In the genomic region with DNA sequence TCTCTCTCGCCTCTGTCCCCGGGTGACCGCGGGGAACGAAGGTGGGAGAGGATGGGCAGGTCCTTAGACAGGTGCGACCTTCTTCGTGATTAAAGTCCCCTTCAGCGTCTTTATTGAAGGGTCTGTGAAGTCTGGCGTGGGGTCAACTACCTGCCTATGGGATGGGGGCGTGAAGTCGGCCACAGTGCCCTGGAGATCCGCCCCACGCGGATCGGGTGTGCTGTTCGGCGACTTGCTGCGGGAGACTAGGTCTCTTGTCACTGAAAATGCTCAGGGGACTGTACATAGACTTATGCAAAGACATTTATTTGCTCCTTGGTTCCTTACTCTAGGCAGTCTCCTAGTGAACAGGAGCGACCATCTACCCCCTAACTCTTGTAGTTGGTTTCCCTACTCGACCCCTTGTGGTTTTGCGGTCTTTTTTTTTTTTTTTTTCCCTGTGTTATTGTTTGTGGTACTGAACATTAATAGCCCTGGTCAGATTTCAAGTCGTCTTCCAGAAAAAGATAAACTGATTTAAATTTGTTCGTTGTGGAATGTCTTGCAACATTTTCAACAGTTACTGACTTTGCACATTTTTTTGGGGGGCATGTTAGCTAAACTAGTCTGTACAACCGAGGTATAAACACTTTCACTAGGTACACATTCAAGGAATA, we compare ENCODE assay signal across 8 mouse cellular contexts. TPM values are rescaled to one million over a fixed set of nuclear protein-coding genes. Genes with fewer than 3 reads are reported as not detected.
DNase-seq lines count a peak whose midpoint lies in the region; ATAC-seq and TF ChIP-seq lines count a peak whose summit lies in the region.

No protein-coding gene starts in this region.

- peaks cover 12% of the 10 kb centered on the region for H3K36me3 ChIP-seq in heart, adult 2 months (ENCODE audit: control insufficient read depth, insufficient read depth, low read length)
- H3K36me3 ChIP-seq in ES-Bruce4 (ENCODE audit: control insufficient read depth, insufficient read depth, low read length, poor library complexity, severe bottlenecking) = no peaks in the 10 kb centered on the region
- H3K36me3 ChIP-seq in forebrain, postnatal 0 days (ENCODE audit: insufficient read depth) = no peaks in the 10 kb centered on the region
- H3K36me3 ChIP-seq in megakaryocyte, embryonic 14.5 days (replicated peaks; ENCODE audit: low read length) = no peaks in the 10 kb centered on the region

- TF ChIP-seq POLR2A in heart, adult 2 months (IDR thresholded peaks at IDR 0.05; ENCODE audit: insufficient read depth, low read depth, low read length) = no peak; the same call in 1 of the 2 replicates
- no peak for TF ChIP-seq POLR2A in ES-Bruce4 (IDR thresholded peaks at IDR 0.05; ENCODE audit: insufficient read depth, low read length)

- peak overlapping the region; percentile 85 for H3K9ac ChIP-seq in heart, adult 2 months (ENCODE audit: low read depth, low read length)
- peak overlapping the region; percentile 83 for H3K9ac ChIP-seq in ES-Bruce4 (ENCODE audit: low read depth, poor library complexity, severe bottlenecking)
- peak overlapping the region; percentile 91 for H3K9ac ChIP-seq in forebrain, postnatal 0 days

- 0 out of 2 replicates have a peak, but pooled peaks have one; percentile 4 for TF ChIP-seq EP300 in heart, adult 2 months (IDR thresholded peaks at IDR 0.05; ENCODE audit: insufficient read depth, low read depth, low read length)
- TF ChIP-seq EP300 in ES-Bruce4 (IDR thresholded peaks at IDR 0.05; ENCODE audit: insufficient read depth, low read depth, low read length) = no peak

- ATAC-seq in forebrain, postnatal 0 days = peak; percentile 51

- no peak for TF ChIP-seq CTCF in heart, adult 2 months (IDR thresholded peaks at IDR 0.05)
- TF ChIP-seq CTCF in ES-Bruce4 (IDR thresholded peaks at IDR 0.05; ENCODE audit: low read depth, low read length) = no peak
- no peak for TF ChIP-seq CTCF in forebrain, postnatal 0 days (IDR thresholded peaks at IDR 0.05; ENCODE audit: low read depth)

- H3K27me3 ChIP-seq in heart, adult 2 months (ENCODE audit: control insufficient read depth, insufficient read depth, low read length) = no peaks in the 10 kb centered on the region
- no peaks in the 10 kb centered on the region for H3K27me3 ChIP-seq in ES-Bruce4 (ENCODE audit: control insufficient read depth, insufficient read depth, low read length, poor library complexity, severe bottlenecking)
- no peaks in the 10 kb centered on the region for H3K27me3 ChIP-seq in forebrain, postnatal 0 days (ENCODE audit: insufficient read depth, low read length)
- no peaks in the 10 kb centered on the region for H3K27me3 ChIP-seq in megakaryocyte, embryonic 14.5 days (replicated peaks)

- 3% methylated on average over 24 of the region's 24 CpGs for WGBS in heart, adult 2 months
- 4% methylated on average over 24 of the region's 24 CpGs for WGBS in forebrain, postnatal 0 days

- intact Hi-C loops in heart, adult 2 months (cut with DNase I) = loop anchor here (1.0 to 5.0 kb wide), 4 partner anchors 43 to 88 kb away; partner anchors contain the start of genes Iah1, Itgb1bp1 and Ywhaq

- peaks cover 2% of the 10 kb centered on the region; the same call in 1 of the 2 replicates for H3K79me2 ChIP-seq in heart, adult 2 months (replicated peaks; ENCODE audit: control insufficient read depth, insufficient read depth, low read length)

- no peaks in the 10 kb centered on the region for H3K9me3 ChIP-seq in ES-Bruce4 (replicated peaks; ENCODE audit: control insufficient read depth, insufficient read depth, low read length, poor library complexity, severe bottlenecking)
- H3K9me3 ChIP-seq in forebrain, postnatal 0 days (ENCODE audit: low read length) = no peaks in the 10 kb centered on the region
- H3K9me3 ChIP-seq in megakaryocyte, embryonic 14.5 days = no peaks in the 10 kb centered on the region

- peak overlapping the region; percentile 100 for H3K27ac ChIP-seq in heart, adult 2 months
- peak overlapping the region; percentile 73 for H3K27ac ChIP-seq in ES-Bruce4 (ENCODE audit: insufficient read depth, low read length)
- H3K27ac ChIP-seq in forebrain, postnatal 0 days (ENCODE audit: low read depth, low read length) = peak overlapping the region; percentile 97

- H3K4me3 ChIP-seq in heart, adult 2 months = peak overlapping the region; percentile 79
- H3K4me3 ChIP-seq in ES-Bruce4 (ENCODE audit: low read depth, low read length) = peak overlapping the region; percentile 80
- H3K4me3 ChIP-seq in forebrain, postnatal 0 days (ENCODE audit: low read depth, low read length) = peak overlapping the region; percentile 71
- H3K4me3 ChIP-seq in megakaryocyte, embryonic 14.5 days (replicated peaks) = peak overlapping the region; percentile 94

- peak overlapping the region; percentile 83 for H3K4me2 ChIP-seq in forebrain, postnatal 0 days (ENCODE audit: low read depth)

- no peak for DNase-seq in heart, adult 2 months
- no peak for DNase-seq in heart, adult 8-10 months (ENCODE audit: low spot score)
- no peak for DNase-seq in forebrain, postnatal 0 days
- DNase-seq in adrenal gland, adult 18-20 months (ENCODE audit: low spot score in 2 of 2) = no peak
- no peak for DNase-seq in frontal cortex, postnatal 25 days (ENCODE audit: low spot score in 2 of 2)
- DNase-seq in cerebellum, adult 18-20 months = no peak

- H3K4me1 ChIP-seq in heart, adult 2 months (ENCODE audit: control insufficient read depth, insufficient read depth, low read length) = peaks cover 1% of the 10 kb centered on the region
- H3K4me1 ChIP-seq in ES-Bruce4 (ENCODE audit: control insufficient read depth, insufficient read depth, low read length) = no peaks in the 10 kb centered on the region
- peaks cover 4% of the 10 kb centered on the region; the same call in 1 of the 2 replicates for H3K4me1 ChIP-seq in forebrain, postnatal 0 days (ENCODE audit: insufficient read depth)
- peaks cover 32% of the 10 kb centered on the region for H3K4me1 ChIP-seq in megakaryocyte, embryonic 14.5 days

RNA-seq across cellular contexts. Expression of gene Adam17, which starts 0.5 kb away (rescaled TPM):
- 10 to 100 TPM; 39.2 to 43.8 TPM for total RNA-seq in heart, adult 2 months (2021)
- 27.9 and 81.6 TPM in 2 replicates for polyA plus RNA-seq in heart, adult 2 months (2012; rRNA removed)
- total RNA-seq in heart, adult 8-10 months (2022) = 10 to 100 TPM; 34.4 to 56.3 (median 43.4) TPM
- 36.4 and 37.0 TPM in 2 replicates for polyA plus RNA-seq in ES-Bruce4 (2011; ENCODE audit: insufficient read depth, insufficient read length, low read depth, missing spikeins)
- total RNA-seq in forebrain, postnatal 0 days (2014; rRNA removed) = 16.8 and 18.2 TPM in 2 replicates
- polyA plus RNA-seq in forebrain, postnatal 0 days (2015; fragmentation: Nextera tagmentation; extraction: Ambion mirVana) = 8.2 and 11.5 TPM in 2 replicates
- polyA plus RNA-seq in megakaryocyte, embryonic 14.5 days (2012; ENCODE audit: insufficient read depth, low replicate concordance) = 7.9 and 12.1 TPM in 2 replicates
- 10 to 100 TPM; 34.2 to 41.0 TPM for total RNA-seq in adrenal gland, adult 18-20 months (2021)

RNA-seq across cellular contexts. Expression of gene Ywhaq, which starts 43.5 kb away (rescaled TPM):
- 10 to 100 TPM; 65.8 to 74.6 TPM for total RNA-seq in heart, adult 2 months (2021)
- polyA plus RNA-seq in heart, adult 2 months (2012; rRNA removed) = 27.7 and 43.2 TPM in 2 replicates
- 10 to 100 TPM; 52.2 to 54.3 (median 53.1) TPM for total RNA-seq in heart, adult 8-10 months (2022)
- 384 and 400 TPM in 2 replicates for polyA plus RNA-seq in ES-Bruce4 (2011; ENCODE audit: insufficient read depth, insufficient read length, low read depth, missing spikeins)
- 738 and 806 TPM in 2 replicates for total RNA-seq in forebrain, postnatal 0 days (2014; rRNA removed)
- polyA plus RNA-seq in forebrain, postnatal 0 days (2015; fragmentation: Nextera tagmentation; extraction: Ambion mirVana) = 1,123 and 1,188 TPM in 2 replicates
- 36.8 and 41.4 TPM in 2 replicates for polyA plus RNA-seq in megakaryocyte, embryonic 14.5 days (2012; ENCODE audit: insufficient read depth, low replicate concordance)
- total RNA-seq in adrenal gland, adult 18-20 months (2021) = 100 to 1,000 TPM; 267 to 313 TPM

RNA-seq across cellular contexts. Expression of gene Iah1, which starts 57.8 kb away (rescaled TPM):
- 10 to 100 TPM; 12.6 to 13.5 TPM for total RNA-seq in heart, adult 2 months (2021)
- 28.4 and 30.5 TPM in 2 replicates for polyA plus RNA-seq in heart, adult 2 months (2012; rRNA removed)
- total RNA-seq in heart, adult 8-10 months (2022) = 10 to 100 TPM; 13.4 to 20.0 (median 16.6) TPM
- polyA plus RNA-seq in ES-Bruce4 (2011; ENCODE audit: insufficient read depth, insufficient read length, low read depth, missing spikeins) = 30.0 and 32.5 TPM in 2 replicates
- 28.4 and 31.2 TPM in 2 replicates for total RNA-seq in forebrain, postnatal 0 days (2014; rRNA removed)
- 27.9 and 32.5 TPM in 2 replicates for polyA plus RNA-seq in forebrain, postnatal 0 days (2015; fragmentation: Nextera tagmentation; extraction: Ambion mirVana)
- polyA plus RNA-seq in megakaryocyte, embryonic 14.5 days (2012; ENCODE audit: insufficient read depth, low replicate concordance) = 108 and 188 TPM in 2 replicates
- total RNA-seq in adrenal gland, adult 18-20 months (2021) = 10 to 100 TPM; 51.0 to 60.2 TPM
